Mouse (Mus musculus) liver, postnatal 0 days (tissue): Measurements from ENCODE around the gene Map3k1. TPM values are rescaled to one million over a fixed set of nuclear protein-coding genes. Genes with fewer than 3 reads are reported as not detected.
A peak's percentile ranks its signal among the peaks of the same experiment; 100 is the strongest.

Source experiments
- ATAC-seq: fragments of 200-750 bp; cut with Nextera tagmentation; 2 replicates; pipeline ENCODE4 v1.8.0; 2017; ENCODE audit warnings: mild to moderate bottlenecking, moderate library complexity
- DNase-seq: peaks from one replicate; pipeline ENCODE4 v3.0.0-alpha.2; 2016
- H3K27ac ChIP-seq: fragments of 300-500 bp; sonication (generic); 2 replicates; pipeline ENCODE4 v1.5.1; 2014; ENCODE audit warnings: antibody characterized with exemption, moderate library complexity, mild to moderate bottlenecking, low read depth
- H3K27me3 ChIP-seq: fragments of 300-500 bp; sonication (generic); 2 replicates; pipeline ENCODE4 v1.6.1; 2014; ENCODE audit warnings: low read length, control low read depth, mixed read lengths; ENCODE audit not compliant: insufficient read depth
- H3K36me3 ChIP-seq: fragments of 300-500 bp; sonication (generic); replicated peaks from 2 replicates; pipeline ENCODE4 v1.6.1; 2014; ENCODE audit warnings: mild to moderate bottlenecking, control low read depth, low read length, moderate library complexity, mixed read lengths; ENCODE audit not compliant: insufficient read depth
- H3K4me1 ChIP-seq: fragments of 300-500 bp; sonication (generic); 2 replicates; pipeline ENCODE4 v1.6.1; 2014; ENCODE audit warnings: antibody characterized with exemption, mild to moderate bottlenecking, control low read depth; ENCODE audit not compliant: insufficient read depth
- H3K4me2 ChIP-seq: fragments of 300-500 bp; sonication (generic); 2 replicates; pipeline ENCODE4 v1.6.1; 2014; ENCODE audit warnings: low read depth, mild to moderate bottlenecking, low read length, moderate library complexity, mixed read lengths
- H3K4me3 ChIP-seq: fragments of 300-500 bp; sonication (generic); 2 replicates; pipeline ENCODE4 v1.5.1; 2014; ENCODE audit warnings: low read depth, low read length
- H3K9ac ChIP-seq: fragments of 300-500 bp; sonication (generic); replicated peaks from 2 replicates; pipeline ENCODE4 v1.6.1; 2014; ENCODE audit warnings: mild to moderate bottlenecking, moderate library complexity
- H3K9me3 ChIP-seq: fragments of 300-500 bp; sonication (generic); 2 replicates; pipeline ENCODE4 v1.6.1; 2016; ENCODE audit warnings: mild to moderate bottlenecking, control low read depth, low read length, mixed read lengths
- CTCF ChIP-seq: sonication (generic); IDR thresholded peaks from 2 replicates; pipeline ENCODE4 v1.5.1; 2016; ENCODE audit warnings: antibody characterized with exemption, low read depth
- EP300 ChIP-seq: IDR thresholded peaks from 2 replicates; pipeline ENCODE4 v1.6.1; 2016; ENCODE audit warnings: antibody characterized with exemption, low read depth, mild to moderate bottlenecking
- WGBS: fragments of 180-500 bp; shearing (Covaris S2); extraction: QIAGEN DNeasy Blood & Tissue Kit; methylation state at CpG from one replicate; pipeline ENCODE4 v1.1.7; 2014; ENCODE audit not compliant: insufficient replicate concordance; 5-methylcytosine and 5-hydroxymethylcytosine counted together
- polyA plus RNA-seq: library from polyadenylated mRNA; unstranded; fragments of >200 nt; fragmentation: Nextera tagmentation; extraction: Ambion mirVana; gene quantifications from 2 replicates; pipeline ENCODE4 v1.2.1, GENCODE M21; 2015

Map3k1 gene
- polyA plus RNA-seq, result 10.8 and 11.5 TPM in 2 replicates

GRCm38 (mm10) chr13:111808637-111809465 is at the start of gene Map3k1:
Gene Map3k1, minus strand, starts transcription at chr13:111808993.
- H3K4me1 ChIP-seq, result peaks cover 28% of the 10 kb centered on the region
- peak; percentile 85 for DNase-seq
- under 1% methylated on average over 53 of the region's 136 CpGs for WGBS

DNA sequence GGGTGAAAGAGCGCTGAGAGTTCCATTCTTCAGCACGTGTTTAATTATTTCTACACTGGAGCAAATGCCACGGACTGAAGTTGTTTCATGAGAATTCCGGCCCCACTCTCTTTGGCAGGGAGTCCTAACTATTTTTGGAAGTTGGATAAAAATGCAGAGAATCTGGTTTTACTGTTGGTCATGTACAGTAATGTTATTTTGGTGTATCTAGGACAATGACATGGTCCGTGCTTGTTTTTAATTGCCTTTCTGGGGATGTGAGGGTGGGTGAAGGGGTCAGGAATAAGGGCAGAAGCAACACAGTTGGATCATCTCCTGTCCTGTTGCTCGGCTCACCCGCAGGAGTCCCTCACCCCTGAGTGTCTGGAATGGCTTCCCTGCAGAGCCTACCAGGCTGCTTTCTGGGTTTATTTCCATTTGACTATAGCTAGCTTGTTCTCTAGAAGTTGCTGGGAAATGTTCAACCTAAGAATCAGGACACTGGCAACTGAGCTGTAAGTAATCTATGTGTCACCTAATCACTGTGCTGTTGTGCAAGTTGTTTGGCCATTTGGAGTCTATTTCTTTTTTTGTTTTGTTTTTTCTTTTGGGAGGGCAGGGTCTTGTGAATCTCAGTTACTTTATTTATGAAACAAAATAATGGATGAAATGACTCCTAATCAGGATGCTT is 48.1 kb upstream of the Map3k1 start:
- 62% methylated on average over 7 of the region's 7 CpGs for WGBS
- Histone ChIP-seq H3K9me3 (no peaks in the 10 kb centered on the region), H3K4me1 (peaks cover 10% of the 10 kb centered on the region), H3K27ac (peak overlapping the region; percentile 49), H3K36me3 (no peaks in the 10 kb centered on the region), H3K27me3 (0 out of 2 replicates have a peak, but pooled peaks cover 4% of the 10 kb centered on the region), H3K4me2 (no peak overlapping the region), H3K9ac (no peak overlapping the region), H3K4me3 (no peak overlapping the region)
- DNase-seq (no peak), ATAC-seq (0 out of 2 replicates have a peak, but pooled peaks have one; percentile 26)
- no peak for TF ChIP-seq EP300
- TF ChIP-seq CTCF, result no peak

More at GRCm38 (mm10) chr13:111808637-111809465, at the start of gene Map3k1:
- peak within 1 kb of the TSS; percentile 93 for H3K4me3 ChIP-seq
- no peak for TF ChIP-seq EP300
- no peak for TF ChIP-seq CTCF
- H3K36me3 ChIP-seq, result no peaks in the 10 kb centered on the region
- ATAC-seq, result peak; percentile 80
- peak within 1 kb of the TSS; percentile 98 for H3K27ac ChIP-seq
- no peaks in the 10 kb centered on the region for H3K9me3 ChIP-seq
- H3K27me3 ChIP-seq, result no peaks in the 10 kb centered on the region
- H3K9ac ChIP-seq, result peak within 1 kb of the TSS; percentile 96
- peak within 1 kb of the TSS; percentile 91 for H3K4me2 ChIP-seq

DNA sequence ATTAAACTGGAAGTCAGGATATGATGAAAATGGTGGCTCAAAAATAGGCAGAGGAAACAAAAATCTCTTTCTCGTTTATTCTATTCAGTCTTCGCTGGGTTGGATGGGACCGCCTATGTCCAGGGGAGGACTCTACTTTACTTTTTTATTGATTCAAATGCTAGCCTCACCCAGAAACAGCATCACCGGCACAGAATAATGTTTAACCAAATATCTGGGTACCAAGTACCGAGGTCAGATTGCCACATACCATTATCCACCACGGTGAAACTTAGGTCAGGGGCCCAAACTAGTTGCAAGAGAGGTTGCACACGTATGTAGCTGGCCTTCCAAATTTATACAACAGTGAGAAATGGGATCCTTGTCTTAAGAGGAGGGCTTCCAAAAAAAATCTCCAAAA is 47.4 kb upstream of the Map3k1 start:
- Histone ChIP-seq H3K4me2 (no peak overlapping the region), H3K4me3 (no peak overlapping the region), H3K9ac (no peak overlapping the region), H3K27me3 (0 out of 2 replicates have a peak, but pooled peaks cover 4% of the 10 kb centered on the region), H3K36me3 (no peaks in the 10 kb centered on the region), H3K4me1 (peaks cover 8% of the 10 kb centered on the region), H3K27ac (peak overlapping the region; percentile 49), H3K9me3 (no peaks in the 10 kb centered on the region)
- ATAC-seq (peak; percentile 94), DNase-seq (peak; percentile 30)
- TF ChIP-seq CTCF, result no peak
- peak; percentile 52 for TF ChIP-seq EP300
- WGBS, result 58% methylated on average over 7 of the region's 7 CpGs

- Histone ChIP-seq H3K27me3 (0 out of 2 replicates have a peak, but pooled peaks cover 4% of the 10 kb centered on the region), H3K4me3 (no peak overlapping the region), H3K4me1 (peaks cover 5% of the 10 kb centered on the region), H3K9me3 (no peaks in the 10 kb centered on the region), H3K9ac (no peak overlapping the region), H3K36me3 (no peaks in the 10 kb centered on the region), H3K4me2 (no peak overlapping the region), H3K27ac (no peak overlapping the region)
- DNase-seq (no peak), ATAC-seq (no peak)
- TF ChIP-seq EP300 (no peak), CTCF (no peak)
- 73% methylated on average over 9 of the region's 9 CpGs for WGBS
Measured at GRCm38 (mm10) chr13:111852451-111853224, 43.8 kb upstream of the Map3k1 start.

GRCm38 (mm10) chr13:111850046-111850837 is 41.4 kb upstream of the Map3k1 start:
- Histone ChIP-seq H3K27ac (no peak overlapping the region), H3K4me2 (no peak overlapping the region), H3K4me3 (no peak overlapping the region), H3K4me1 (no peaks in the 10 kb centered on the region), H3K9me3 (no peaks in the 10 kb centered on the region), H3K27me3 (0 out of 2 replicates have a peak, but pooled peaks cover 4% of the 10 kb centered on the region), H3K9ac (no peak overlapping the region), H3K36me3 (no peaks in the 10 kb centered on the region)
- no peak for TF ChIP-seq CTCF
- TF ChIP-seq EP300, result no peak
- no peak for ATAC-seq
- DNase-seq, result no peak
- 89% methylated on average over 12 of the region's 12 CpGs for WGBS
